Mouse (Mus musculus) left cerebral cortex, adult 9 months (tissue): ENCODE data around the gene Tgm1.

ENCODE experiments used
- DNase-seq, 2 experiments: peaks; one replicate each; pipeline ENCODE4 v3.0.0; 2022; ENCODE audit warnings: low spot score in 2 of 2

The Tgm1 gene

DNA sequence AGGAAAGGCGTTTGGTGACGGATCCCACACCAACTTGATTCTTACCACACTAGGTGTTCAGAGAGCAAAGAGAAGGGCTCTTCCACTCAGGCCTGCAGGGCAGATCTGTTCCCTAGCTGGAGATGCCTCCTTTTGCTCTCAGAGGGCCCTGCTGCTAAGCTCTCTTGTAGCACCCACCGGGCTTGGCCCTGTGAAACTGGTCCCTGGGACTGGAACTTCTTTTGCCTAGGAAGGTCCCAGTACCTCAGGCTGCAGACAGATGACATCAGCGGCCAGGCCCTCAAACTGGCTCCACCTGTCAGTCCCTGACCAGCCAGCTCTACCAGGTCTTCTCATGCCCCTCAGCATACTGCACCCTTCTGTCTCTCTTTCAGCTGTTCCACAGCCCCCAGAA lies at the start of gene Tgm1:
Tgm1 (minus strand) TSS at position 198 of the 394 bp plus-strand sequence.
- DNase-seq = no peak

DNA sequence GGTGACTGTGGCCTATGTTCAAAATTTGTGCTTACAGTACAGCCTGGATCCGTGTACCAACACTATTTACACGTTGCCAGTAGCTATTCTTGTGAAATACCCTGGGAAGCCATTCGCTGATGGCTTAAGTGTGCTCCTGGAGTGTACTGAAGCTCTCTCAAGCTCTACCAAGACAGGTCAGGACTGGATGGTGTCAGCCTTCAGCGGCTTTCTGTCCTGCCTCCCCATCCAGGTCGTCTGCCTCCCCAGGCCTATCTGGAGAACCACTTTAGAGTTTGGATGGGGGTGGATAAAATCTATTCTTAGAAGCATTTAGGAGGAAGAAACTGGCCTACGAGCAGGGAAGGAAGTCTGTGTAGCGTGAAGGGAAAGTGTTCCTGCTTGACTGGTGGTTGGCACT lies 49.4 kb upstream of the Tgm1 start:
- DNase-seq = no peak

DNA sequence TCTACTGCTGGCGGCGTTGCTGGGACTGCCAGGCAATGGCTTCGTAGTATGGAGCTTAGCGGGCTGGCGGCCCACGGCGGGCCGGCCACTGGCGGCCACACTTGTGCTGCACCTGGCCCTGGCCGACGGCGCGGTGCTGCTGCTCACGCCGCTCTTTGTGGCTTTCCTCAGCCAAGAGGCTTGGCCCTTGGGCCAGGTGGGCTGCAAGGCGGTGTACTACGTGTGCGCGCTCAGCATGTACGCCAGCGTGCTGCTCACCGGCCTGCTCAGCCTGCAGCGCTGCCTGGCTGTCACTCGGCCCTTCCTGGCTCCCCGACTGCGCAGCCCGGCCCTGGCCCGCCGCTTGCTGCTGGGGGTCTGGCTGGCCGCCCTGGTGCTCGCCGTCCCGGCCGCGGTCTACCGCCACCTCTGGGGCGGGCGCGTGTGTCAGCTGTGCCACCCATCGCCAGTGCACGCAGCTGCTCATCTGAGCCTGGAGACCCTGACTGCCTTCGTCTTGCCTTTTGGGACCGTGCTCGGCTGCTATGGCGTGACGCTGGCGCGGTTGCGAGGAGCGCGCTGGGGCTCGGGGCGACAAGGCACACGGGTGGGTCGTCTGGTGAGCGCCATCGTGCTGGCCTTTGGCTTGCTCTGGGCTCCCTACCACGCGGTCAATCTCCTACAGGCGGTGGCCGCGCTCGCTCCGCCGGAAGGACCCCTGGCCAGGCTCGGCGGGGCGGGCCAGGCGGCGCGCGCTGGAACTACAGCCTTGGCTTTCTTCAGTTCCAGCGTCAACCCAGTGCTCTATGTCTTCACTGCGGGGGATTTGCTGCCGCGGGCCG lies 48.5 kb upstream of the Tgm1 start:
- DNase-seq = no peak

DNA sequence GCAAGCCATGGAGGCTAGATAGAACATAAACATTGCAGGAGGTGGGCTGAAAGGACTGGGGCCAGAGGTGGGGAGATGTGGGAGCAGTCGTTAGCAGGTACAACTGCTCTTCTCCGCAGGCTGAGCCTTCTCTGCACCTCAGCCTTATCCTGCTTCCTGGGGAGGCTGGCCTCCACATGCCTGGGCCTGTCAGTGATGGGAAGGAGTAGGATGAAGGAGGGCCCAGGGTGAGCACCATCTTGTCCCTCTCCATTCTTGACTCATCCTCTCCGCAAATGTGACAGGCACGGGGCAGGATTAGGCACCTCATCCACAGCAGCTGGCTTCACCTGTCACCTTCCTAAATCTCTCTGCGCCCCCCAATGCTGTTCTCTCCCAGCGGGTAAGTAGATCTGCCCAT lies 47.4 kb upstream of the Tgm1 start, which contains the start of gene Ltb4r2:
Ltb4r2 (plus strand) TSS at position 266 of the 400 bp plus-strand sequence.
- no peak for DNase-seq

DNA sequence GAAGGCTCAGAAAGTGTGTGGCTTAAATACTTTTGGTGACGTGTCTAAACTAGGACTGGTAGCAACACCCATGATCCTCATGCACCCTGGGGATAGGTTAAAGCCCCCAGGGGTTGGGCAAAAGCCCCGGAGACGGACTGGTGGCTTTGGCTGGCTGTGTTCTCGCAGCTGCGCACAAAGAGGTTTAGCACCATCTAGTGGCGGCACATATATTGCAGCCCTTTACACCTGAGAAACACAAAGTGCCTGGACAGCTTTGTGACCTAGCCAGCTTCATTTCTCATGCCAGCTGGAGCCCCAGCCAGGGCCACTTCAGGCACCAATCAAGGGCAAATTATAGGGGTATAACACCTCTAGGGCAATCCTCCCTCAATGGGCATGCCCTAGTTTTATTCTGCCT lies 46.4 kb upstream of the Tgm1 start:
- DNase-seq = peak in 1 of 2 experiments; percentile 86

DNA sequence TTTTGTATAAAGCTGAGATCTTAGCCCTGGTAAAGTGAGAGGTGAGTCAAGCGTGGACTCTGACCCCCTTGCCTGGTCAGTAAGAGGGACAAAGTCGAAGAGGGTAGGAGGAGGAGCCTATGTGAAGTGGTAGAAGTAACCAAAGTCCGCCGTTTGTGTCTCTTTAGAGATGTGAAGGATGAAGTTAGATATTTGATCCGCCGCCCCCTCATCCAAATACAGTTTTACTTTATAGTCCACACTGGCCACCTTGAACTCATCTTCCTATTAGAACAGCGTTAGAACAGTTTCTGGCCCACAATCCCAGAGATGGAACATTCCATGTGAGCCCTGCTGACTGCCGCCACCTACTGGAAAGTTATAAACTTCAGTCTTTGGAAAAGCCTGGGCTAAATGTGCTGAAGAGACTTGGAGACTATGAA lies 44.6 kb upstream of the Tgm1 start, which contains the start of gene Cideb:
Cideb (minus strand) TSS at position 96 of the 422 bp plus-strand sequence.
- DNase-seq = no peak

DNA sequence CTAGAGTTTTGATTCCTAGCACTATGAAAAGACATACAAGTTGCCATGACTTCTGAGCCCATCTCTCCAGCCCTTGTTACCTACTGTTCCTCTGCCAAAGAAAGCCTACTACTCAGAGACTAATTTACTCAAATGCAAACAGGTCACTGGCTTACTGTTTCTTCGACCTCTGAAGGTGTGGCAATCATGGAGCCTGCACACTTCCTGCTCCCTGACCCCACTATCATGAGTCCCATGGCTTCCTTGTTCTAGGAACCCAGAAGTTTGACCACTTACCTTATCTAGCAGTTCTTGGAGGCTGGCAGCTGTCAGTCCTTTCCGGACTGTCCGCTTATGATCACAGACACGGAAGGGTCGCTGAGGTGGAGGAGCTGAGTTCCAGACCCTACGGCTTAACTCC lies 43.8 kb upstream of the Tgm1 start:
- no peak for DNase-seq

DNA sequence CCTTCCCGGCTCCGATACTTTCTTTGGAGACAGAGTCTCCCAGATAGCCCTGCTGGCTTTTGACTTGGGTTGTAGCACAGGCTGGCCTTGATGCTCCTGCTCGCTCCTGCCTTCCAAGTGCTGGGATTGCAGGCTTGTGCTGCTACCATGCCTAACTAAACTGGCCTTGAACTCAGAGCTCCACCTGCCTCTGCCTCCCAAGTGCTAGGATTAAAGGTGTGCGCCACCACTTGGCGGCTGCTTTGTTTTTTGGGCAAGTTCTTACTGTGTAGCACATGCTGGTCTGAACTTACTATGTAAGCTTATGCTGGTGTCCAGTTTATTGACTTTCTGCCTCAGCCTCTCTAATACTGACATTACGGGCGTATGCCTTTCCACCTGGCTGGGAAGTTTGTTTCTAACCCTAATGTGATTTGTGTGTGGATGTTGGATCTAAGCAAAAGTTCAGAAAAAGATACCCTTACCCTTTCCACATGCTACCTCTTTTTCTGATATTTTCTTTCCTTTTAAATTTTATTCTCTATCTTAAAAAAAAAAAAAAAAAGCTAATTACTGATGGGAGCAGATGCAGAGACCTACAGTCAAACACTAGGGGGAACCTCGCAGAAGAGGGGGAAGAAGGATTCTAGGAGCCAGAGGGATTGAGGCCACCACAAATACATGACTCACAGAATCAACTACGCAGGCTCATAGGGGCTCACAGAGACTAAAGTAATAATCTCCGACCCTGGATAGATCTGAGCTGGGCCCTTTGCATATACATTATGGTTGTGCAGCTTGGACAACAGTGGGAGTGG lies 33.5 kb upstream of the Tgm1 start:
- DNase-seq = no peak

DNA sequence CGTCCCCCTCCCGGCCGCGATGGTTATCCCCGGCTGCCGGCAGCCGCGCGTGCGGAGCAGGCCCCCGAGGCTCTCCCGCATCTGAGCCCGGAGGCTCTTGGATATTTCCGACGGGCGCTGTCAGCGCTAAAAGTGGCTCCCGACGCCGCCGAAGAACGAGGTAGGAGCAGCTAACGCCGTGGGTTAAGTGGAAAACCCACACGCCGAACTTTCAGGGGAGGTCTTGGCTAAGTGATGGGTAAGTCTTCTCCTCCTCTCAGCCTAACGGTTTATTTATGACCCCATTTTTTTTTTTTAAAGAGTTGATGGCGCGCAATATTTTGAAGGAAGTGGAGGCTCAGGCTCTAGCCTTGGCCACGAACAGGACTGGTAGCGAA lies 32.1 kb upstream of the Tgm1 start:
- DNase-seq = no peak

DNA sequence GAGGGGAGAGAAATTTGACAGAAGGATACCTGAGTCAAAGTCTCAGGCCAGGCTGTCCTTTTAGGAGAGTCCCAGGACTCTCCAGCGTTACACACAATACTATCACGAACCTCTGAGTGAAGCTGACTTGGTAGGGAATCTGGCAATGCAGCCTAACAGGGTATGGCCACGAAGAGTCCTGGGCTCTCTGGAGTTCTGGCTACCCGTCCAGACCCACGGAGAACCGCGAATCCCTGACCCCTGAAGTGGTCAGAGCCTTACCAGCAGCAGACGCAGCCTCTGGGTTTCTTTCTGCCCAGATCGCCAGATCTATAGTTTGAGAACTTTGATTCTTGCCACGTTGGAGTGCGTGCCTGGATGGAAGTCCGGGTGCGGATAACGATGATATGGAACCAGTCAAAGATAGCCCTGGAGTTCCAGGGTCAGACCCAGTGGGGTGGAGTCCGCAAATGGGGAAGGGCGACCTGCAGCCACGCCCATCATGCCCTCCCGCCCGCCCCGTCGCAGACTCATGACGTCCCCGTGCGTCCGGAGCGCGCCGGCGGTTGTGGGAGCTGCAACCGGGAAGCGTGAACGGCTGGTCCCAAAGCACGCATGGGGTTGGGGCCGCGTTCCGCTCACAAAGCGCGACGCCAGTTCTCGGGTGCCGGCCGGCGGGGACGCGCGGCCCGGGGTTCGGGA lies 31.6 kb upstream of the Tgm1 start, which contains the start of the genes Dhrs1 and Nop9:
Dhrs1 (minus strand) TSS at position 511 of the 681 bp plus-strand sequence.
Nop9 (plus strand) TSS at position 514 of the 681 bp plus-strand sequence.
- DNase-seq = peak; percentile 55 to 81

DNA sequence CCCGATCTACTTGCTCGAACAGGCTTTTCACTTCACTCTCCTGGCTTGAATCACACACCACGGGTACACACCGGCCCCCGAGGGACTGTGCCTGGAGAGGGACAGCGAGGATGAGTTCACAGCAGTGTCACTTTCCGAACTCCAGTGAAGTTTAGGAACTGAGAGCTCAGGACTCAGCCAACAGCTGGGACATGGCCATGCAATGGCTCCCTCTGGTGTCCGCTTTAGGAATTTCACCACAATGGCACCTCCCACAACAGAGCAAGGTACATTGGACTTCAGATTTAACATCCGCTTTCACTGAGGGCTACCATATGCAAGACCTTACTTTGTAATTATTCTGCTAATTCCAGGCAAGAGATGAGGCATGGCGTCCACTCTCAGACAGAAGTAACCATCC lies 30.0 kb upstream of the Tgm1 start:
- peak in 1 of 2 experiments; percentile 88 for DNase-seq

DNA sequence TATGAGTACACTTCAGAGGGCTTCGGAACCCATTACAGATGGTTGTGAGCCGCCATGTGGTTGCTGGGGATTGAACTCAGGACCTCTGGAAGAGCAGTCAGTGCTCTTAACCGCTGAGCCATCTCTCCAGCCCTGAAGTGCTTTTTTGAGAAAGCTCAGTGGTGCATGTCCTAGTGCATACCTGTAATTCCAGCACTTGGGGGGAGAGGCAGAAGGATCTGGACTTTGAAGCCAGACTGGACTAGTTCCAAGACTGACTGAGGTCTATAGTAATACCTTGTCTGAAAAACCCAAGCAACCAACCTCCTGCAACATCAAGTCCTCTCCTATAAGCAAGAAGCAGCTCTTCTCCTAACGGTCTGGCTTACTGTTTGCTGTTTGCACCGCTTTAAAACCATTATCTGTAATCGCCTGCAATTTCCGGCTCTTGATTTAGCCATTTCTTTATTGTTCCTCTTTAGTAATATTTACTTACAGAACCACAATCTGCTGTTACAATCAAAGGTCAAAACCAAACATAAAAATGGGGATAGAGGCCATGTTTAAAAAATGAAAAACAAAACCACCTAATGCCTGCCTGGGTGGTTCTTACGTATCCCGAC lies 23.5 kb upstream of the Tgm1 start:
- no peak for DNase-seq

DNA sequence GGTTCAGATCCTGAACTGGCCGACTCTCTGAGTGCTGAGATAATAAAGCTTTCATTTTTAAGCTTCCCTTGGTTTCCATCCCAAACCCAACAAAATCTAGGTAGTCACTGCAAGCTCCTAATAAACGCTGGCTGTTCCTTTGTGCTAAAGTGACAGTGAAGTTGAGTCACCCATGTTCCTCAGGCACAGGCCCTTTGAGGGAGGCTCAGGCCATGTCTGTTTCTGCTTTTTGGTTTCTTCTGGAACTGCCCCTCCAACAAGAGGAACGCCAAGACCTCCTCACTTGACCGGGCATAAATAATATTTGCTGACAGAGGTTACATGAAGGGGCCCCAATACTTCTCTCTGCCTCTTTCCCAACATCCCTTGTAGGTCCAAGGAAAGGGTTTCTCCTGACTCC lies 22.0 kb upstream of the Tgm1 start:
- no peak for DNase-seq

DNA sequence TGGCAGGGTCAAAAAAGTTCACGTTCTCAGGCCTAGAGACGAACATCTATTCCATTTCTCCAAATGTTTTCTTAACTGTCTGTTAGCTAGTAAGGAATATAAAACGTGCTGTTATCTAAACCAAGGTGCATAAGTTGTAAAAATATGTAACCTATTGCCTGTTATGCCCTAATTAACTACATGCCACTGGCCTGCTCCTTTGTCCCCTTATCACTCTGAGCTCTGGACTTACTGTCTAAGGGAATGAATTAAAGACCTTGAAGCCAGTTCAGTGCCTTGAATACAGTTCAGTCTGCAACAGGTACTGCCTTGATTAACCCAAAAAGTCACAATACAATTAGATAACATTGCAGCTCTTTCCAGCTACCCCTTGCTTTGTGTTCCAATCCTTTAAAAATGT lies 21.6 kb upstream of the Tgm1 start:
- DNase-seq = no peak

DNA sequence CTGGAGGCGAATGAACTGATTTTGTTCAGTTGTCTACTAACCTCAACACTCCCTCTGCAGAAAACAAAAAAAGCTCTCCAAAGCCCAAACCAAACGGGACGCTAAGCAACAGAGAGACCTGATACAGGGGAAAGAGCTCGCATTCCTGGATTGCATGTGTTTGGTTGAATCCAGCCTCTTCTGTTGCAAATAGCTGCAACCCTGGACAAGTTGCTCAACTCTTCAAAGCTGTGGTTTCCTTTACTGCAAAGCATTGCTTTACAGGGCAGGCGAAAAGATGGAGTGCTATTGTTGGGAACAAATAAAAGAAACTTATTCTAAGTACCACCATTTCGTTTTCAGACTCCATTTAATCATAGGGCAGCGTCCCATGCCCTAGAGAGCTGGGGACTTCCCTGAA lies 21.1 kb upstream of the Tgm1 start:
- no peak for DNase-seq

DNA sequence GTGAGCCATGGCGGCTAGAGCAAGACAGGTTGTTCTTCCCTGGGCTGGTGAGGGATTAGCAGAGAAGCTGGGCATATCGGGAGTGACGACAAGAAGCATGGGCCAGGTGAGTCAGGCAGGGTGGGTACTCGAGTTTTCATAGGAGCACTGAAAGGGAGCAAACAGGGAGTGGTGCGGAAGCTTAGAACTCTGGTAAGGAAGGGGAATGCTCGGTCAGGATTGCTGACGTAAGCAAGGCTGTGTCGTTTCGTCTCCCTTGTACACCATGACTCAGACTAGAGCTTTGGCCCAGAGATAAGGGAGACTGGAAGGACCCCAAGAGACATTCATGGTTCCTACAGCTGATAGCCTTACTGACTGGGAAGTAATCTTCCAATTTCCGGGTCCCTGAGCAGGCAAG lies 20.2 kb upstream of the Tgm1 start:
- no peak for DNase-seq

DNA sequence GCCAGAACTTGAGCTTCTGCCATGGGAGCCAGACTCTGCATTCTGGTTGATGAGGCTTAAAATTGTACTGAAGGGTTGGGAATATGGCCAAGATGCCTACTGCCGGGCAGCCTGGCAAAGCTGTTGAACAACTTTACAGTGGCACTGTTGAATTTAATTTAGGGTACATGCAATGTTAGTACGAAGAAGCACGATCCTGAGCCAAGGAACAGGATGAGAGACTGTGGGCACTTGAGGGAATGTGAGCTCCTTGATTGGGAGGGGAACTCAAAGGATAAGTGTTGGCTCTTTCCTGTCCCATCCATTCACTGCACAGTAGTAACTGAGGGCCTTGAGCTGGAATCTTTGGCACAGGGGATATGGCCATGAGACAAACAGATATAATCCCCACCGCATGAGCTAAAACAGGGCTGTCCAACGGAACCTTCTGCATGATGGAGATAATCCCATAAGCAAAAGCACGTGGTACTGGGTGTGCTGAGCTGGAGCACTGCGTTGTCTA lies 16.9 kb upstream of the Tgm1 start:
- peak in 1 of 2 experiments; percentile 55 for DNase-seq

DNA sequence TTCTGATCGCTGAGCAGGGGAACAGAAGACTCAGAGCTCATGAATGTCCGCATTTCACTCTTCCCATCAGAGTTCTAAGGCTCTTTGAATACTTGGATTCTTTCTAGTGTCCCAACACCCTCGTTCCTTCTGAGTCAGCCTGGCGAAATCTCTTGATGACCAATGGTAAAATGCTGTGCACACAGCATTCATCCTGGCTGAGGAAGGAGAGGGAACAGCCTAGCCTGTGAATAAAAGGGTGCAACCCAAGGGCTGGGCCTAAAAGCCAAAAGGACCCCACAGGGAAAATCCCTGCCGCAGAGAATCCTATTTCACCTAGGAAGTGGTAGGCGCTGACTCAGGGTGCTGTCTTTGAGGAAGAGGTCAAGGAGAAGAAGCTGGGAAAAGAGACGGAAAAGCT lies 16.4 kb upstream of the Tgm1 start:
- no peak for DNase-seq

DNA sequence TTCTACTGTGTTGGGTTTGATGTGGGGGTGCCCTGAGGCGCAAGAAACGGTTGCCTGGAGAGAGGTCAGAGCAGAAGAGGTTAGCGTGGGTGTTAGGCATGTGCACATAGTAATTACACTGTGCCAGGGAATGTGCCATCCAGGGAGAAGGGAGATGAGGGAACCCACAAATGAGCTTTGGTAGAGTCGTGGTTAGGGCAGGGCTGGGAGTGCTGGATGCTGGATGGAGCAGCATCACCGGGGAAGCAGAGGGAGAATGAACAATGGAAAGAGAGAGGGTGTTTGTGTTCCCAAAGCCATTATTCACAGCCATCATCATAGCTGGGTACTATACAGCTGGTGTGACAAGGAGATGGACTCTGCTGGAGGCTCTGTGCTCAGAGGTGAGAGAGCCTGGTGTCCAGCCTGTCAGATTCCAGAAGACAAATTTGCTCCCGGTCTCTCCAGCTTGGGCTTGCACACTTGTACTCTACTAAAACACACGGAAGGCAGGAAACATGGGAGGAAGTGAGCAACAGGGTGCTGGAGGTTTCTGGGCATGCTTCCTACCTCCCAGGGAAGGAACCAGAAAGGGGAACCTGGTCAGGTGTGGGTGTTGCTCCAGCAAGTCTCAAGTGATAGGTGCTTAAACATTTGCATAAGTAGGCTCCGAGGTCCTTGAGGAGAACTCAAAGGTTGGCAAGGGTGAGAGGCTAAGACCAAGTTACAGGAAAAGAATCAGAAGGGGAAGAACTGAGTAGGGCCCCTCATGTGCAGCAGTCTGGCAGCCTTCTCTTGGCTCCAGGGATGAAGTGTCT lies 14.4 kb upstream of the Tgm1 start:
- DNase-seq = no peak

DNA sequence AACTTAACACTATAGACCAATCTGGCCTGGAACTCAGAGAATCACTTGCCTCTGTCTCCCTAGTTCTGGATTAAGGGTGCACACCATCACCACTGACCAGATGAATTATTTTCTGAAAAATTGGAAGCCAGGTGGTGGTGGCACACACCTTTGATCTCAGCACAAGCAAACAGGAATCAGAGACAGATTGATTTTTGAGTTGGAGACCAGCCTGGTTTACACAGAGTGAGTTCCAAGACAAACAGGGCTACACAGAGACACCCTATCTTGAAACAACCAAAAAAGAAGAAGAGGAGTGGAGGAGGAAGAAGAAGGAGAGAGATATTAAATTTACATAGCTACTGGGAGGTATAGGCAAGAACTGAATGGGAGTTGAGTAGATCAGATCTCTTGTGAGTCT lies 12.5 kb upstream of the Tgm1 start:
- no peak for DNase-seq

DNA sequence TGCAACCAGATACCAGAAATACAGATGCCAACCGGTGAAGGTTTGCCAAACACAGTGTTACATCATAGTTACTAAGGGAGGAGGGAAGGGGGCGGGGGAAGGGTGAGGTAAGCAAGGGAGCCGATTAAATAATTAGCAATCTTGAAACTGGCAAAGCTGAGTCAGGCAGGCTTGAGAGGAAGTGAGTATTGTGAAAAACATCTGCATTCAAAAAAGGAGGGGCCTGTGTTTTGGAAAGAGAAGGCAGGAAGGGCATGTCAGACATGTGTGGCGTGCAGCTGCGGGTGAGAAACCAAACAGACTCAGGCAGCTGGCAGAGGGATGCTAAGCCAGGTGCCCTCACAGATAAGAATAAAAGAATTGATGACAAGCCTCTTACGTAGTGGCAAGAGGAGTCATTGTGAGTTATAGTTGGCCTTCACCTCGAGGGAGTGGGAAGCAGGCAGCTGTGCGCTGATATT lies 10.7 kb upstream of the Tgm1 start:
- DNase-seq = no peak
